Mouse (Mus musculus): Measurements from ENCODE around the gene Myo1b.

The Myo1b gene

DNA sequence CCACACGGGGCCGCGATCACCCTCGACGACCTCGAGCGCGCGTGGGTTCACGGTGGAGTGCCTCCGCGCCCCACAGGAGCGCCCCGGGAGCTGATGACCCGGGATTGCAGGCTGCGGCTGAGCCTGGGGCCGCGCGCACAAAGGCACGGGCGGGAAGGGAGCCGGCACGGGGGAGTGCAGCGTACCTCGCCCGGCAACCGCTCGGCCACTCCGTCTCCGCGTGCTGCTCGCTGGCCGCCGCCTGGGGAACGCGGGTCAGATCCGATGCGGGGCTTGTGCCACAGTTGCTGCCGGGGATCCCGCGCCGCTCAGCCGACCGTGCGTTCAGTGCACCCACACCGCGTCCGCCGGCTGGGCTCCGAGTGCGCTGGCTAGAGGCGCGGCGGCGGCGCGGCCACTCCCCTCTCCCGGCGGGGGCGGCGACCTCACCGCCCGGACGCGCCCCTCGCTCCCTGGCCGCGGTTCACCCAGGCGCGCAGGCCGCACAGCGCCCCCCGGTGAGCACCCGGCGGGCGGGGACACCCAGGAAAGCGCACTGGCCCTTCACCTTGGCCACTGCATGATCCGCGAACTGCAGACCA lies at the start of gene Myo1b:
Gene Myo1b (minus strand): TSS at position 496 of the 581 bp plus-strand sequence.
- peak in 1 of 2 experiments; percentile 4 for DNase-seq

DNA sequence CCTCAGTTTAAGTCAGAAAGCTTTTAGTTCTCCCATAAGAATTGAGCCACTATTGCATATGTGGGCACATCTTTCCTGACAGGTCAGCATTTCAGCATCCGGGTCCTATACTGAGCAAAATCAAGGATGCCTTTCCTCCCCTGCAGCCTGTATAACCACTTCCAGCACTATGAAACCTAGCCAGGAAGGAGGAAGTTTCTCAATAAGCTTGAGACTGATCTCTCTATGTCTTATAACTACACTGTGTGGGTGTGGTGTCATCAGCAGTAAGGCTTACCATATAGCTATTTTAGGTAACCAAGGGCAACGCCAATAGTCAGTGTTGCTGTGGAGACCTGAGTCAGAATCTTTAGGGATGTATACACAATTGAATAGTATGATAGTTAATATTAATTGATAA lies 48.8 kb upstream of the Myo1b start:
- DNase-seq: no peak

DNA sequence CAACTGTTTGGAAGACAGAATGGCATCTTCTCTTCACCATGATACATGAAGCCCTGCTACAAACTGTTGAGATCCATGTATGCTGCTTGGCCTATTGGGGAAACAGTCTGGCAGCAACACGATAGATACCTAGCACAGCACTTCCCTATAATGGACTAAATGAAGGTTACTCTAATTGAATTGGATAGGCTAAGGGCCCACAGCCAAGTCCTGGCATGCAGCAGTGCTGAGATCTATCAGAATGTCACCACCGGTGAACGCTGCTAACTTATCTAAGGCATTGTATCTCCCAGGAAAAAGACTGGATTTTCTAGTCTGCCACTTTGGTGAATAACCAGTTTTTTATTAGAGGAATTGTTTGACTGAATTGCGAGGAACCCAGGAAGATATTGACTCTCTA lies 31.2 kb upstream of the Myo1b start:
- no peak for DNase-seq

DNA sequence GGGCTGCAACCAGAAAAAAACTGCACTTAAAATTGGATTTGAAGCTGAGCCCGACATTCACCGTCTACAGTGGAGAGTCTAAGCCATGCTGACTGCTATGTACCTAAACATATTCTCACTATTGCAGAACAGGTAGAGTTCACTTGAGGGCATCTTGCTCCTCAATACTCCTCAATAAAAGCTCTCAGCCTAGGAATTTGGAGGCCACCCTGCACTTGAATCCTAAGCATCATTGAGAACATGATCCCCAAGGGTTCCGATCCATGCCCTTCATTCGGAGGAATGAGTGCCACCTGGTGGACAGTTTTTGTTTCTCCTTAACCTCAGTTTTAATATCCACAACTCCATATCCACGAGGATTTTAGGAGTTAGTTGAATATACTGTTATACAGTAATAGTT lies 28.9 kb upstream of the Myo1b start:
- DNase-seq: no peak

DNA sequence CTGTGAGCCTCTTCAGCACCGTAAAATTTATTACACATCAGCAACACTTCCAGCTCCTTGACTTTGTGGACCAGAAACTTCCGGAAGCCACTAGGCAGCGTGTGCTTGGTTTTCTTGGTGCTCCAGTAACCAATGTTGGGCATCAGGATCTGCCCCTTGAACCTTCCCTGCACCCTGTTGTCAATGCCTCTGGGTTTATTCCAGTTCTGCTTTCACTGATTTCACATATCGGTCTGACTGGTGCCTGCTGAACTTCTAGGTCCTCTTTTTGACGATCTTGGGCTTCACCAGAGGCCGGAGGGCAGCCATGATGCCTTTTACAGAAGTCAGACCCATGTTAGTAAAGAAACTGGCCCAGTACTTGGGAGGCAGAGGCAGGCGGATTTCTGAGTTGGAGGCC lies 22.5 kb upstream of the Myo1b start:
- DNase-seq: no peak

DNA sequence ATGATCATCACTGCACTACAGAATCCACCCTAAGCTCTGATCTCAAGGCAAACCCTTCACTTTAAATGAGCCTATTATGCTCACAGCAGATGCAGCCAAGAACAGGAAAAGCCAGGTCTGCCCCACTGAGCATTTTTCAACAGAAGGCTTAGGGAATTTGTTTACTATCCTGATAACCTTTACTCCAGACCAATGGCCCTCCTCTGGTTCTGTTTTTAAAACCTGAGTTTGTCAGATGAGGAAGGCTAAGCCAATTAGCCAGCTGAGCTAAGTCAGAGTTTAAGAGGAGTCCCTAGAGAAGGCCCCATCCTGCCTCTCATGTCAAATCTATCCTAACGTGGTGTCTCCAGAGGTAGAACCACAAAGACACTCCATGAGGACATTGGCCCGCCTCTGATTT lies 19.1 kb upstream of the Myo1b start:
- DNase-seq: no peak

DNA sequence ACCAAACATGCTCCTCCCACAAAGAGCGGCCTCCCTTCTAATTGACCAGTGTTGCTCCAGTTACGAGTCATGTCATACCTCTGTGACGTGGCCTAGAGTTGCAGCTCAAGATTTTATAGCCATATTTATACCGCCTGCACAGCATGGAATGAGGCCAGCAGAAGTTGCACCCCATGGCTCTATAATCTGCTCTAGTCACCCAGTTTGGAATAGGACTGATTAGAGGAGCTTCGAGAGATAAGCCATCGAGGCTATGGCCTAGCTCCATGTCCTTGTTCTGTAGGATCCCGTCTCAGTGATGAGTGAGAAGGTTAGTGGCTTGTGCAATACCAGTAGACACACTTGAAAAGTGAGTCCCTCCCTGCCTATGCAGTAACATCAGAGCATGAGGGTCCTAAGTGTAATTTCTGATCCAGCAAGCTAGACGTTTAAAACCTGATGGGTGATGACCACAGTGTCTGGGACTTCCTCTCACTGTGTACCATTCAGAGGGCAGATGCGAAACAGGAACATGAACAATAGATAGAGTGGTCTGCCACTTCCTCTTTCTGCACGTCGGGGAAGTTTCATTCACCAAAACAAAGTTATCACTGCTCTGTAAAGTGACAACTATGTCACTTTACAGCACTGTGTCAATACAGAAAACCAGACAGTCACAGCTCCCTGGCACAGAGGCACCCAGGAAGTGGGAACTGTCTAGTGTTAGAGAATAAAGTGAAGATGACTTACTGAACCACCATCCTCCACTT lies 18.5 kb upstream of the Myo1b start:
- DNase-seq: peak in 1 of 2 experiments; percentile 20

DNA sequence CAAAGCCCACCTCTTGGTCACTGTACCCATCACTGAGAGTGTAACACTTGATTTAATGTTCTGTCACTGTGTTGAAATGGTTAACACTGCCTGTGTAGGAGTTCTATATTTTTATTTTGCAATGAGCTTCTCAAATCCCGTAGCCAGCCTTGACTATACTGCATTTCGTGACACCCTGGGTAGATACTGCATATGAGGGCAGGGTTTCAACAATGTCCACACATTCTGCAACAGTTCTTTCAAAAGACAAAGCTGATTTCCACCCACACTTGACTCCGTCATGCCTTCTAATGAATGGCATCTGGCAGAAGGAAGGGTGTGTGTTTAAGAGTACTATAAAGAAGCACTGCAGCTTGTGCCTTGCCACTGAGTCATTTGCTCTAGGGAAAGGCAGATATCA lies 17.0 kb upstream of the Myo1b start:
- no peak for DNase-seq

DNA sequence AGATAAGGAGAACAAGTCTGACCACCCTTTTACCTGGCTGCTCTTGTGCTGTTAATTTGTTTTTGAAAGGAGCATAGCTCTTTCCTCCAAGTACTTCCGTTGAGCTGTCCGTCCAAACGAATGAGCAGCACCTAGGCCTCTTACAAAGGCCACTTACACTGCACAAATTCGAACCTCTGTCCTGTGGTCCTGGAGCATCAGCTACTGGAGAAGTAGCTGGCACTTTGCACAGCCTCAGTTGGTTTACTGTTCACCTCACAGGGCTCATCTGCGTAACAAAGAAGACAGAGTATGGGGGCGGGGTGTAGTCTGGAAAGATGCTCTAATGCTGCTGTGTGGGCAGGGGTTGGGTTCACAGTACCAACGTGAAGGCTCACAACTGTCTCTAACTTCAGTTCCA lies 15.7 kb upstream of the Myo1b start:
- no peak for DNase-seq

DNA sequence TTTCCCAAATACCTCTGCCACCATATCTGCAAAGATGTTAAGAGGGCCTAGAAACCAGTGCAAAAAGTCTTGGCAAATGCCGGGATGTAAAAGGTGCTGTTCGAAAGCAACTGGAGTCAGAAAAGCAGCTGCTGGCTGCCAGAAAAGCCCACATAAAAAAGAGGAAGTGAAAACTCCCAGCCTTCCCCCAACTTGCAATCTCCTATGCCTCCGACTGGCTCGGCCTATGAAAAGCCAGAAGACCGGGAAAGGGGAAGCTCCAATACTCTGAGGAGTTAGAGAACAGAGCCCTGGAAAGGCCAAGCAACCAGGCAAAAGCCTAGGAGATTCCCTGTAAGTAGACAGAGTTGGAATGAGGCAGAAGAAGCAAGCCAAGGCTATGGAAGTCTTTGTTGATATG lies 14.7 kb upstream of the Myo1b start:
- no peak for DNase-seq

DNA sequence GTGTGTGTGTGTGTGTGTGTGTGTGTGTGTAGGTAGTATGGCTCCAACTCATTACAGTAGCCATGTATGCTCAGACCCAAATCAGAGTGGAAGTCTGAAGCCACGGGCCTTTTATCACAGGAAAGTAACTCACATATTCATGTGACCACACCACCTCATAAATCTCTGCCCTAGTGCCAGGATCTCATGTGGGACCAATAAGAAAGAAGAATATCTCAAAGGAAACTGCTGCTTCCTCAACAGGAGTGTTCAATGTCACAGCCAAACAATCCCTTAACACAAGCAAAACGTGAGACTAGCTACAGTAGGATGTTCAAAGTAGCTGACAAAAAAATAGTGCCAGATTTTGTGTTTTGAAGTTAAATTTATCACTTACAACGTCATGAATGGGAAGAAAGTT lies 13.7 kb upstream of the Myo1b start:
- DNase-seq: no peak

DNA sequence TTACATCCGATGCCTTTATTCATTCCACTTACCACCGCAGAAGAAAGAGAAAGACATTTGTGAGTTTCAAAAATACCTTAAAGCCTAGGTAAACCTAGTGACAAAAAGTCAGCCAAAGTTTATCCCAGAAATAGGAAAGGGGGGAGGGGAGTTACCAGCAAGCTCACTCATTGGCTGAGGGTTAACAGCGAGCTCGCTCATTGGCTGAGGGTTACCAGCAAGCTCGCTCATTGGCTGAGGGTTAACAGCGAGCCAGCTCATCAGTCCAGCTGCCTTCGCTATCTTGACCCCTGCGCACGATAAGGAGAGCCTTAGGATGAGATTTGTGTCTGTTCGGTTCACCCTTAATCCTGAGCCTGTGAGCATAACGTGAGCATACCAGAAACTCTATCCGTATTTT lies 6.9 kb upstream of the Myo1b start:
- DNase-seq: no peak

DNA sequence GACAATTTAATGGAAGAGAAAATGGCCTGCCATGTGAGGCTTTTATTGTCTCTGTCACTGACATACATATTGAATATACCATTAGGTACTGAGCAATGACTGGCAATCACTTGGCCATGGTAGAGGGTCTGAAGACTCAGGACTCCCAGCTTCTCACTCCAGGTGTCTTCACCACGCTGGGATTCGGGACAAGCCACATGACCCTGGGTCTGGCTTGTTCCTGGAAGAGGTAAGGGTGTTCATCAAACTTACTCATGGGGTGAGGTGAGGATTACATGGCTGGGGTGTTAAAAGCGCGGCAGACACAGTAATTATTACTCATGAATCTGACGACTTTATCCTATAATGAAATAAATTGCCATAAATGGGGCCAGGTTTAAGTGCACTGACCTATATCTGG lies 405 bp upstream of the Myo1b start:
- no peak for DNase-seq

DNA sequence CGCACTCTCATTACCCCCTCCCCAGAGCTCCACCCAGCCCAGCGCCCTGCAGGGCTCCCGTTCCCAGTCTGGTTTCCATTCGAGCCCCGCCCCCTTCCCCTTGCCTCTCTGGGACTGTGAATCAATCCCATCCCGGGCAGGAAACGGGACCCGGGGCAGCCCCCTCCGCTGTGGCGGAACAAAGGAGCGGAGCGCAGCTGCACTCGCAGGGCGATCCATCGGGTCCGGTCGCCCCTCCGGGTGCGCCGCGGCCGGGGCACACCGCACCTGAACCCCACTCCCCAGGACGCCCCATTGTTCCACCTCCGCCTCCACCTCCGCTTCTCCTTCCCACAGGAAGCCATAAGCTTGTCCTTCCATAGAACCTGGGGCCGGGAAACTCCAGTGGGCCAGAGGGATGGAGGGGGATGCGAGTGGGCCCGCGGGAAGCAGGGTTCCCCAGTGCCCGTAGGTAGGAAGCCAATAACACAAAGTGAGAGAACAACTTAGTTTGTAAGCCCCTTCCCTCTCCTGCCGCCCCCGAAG lies 758 bp downstream of the Myo1b start:
- peak in 1 of 2 experiments; percentile 9 for DNase-seq

DNA sequence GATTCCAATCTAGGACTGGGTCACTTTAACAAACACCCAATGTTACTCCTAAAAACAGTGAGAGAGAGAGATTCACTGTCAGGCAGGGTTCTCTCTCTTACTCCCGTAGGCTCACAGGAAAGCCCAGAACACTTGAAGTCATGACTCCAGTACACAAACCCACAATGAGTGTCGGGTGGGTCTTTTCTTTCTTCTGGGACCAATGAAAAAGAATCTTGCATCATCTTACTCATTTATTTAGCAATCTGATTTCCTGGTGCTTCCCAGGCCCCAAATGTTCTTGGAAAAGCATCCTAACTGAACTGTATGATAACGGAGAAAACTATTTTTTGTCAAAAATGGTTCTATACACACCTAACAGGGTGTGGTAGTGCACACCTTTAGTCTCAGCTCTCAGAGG lies 1.8 kb downstream of the Myo1b start:
- DNase-seq: no peak

DNA sequence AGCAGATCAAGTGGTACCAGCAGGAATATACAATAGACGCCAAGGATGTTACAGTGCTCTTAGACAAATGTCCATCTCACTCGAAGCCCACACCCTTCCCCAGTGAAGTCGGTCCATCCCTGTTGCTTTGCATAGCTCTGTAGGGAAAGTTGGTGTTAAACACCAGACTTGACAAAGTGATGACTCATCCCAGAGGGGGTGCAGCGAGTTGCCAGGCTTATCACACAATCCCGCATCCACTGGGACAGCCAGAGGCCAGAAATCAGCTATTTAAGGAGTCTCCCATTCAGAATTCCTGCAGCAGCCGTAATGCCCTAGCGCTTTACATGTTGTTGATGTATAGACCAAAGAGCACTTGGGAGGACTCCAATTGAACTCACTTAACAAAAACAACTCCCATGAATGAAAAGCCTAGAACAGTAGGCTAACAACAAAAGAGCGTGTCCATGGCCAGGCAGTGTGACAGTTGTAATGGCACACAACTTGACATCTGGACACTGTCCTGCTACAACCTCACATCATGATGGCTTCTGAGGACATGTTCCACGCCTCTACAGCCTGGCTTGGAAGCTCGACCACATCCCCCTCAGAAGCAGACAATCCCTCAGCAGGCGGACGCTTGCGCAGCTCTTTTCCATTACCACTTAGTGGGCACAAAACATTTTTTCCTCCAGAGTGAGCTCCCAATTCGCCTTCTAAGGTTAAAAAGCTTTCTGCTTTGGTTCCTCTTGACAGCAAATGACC lies 2.6 kb downstream of the Myo1b start:
- no peak for DNase-seq

DNA sequence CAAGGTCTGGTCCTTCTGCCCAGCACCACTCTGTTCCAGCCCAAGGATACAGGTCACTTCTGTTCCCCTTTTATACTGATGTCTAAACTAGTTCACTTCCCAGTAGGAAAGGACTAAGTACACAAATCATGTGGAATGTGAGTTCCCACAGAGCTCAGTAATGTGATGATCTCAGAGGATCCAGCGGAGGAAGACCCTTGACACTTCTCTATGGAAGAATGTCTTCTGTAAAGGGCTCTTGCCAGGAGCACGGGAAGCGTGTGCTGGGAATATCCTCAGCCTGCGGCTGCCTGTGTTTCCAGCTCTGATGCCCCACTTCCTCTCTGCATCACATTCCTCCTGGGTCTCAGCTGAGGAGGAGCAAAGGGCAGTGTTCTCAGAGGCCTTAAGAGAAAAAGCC lies 4.5 kb downstream of the Myo1b start:
- no peak for DNase-seq

DNA sequence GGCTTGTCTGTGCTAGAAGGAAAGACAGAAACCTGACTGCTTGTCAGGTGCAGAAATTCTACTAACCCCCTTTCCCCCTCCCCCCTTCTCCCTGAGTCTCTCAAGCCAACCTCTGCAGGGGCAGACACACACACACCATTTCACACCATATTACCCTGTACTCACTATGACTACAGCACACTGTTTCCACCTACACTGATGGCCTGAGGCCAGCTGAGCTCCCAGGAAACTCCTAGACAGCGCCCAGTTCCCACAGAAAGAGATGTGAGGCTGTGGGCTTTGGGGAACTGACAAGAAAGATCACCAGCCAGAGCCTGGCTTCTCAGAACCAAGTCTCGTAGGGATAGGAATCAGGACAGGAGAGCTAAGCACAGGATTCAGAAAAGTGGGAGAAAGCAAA lies 6.7 kb downstream of the Myo1b start:
- no peak for DNase-seq

DNA sequence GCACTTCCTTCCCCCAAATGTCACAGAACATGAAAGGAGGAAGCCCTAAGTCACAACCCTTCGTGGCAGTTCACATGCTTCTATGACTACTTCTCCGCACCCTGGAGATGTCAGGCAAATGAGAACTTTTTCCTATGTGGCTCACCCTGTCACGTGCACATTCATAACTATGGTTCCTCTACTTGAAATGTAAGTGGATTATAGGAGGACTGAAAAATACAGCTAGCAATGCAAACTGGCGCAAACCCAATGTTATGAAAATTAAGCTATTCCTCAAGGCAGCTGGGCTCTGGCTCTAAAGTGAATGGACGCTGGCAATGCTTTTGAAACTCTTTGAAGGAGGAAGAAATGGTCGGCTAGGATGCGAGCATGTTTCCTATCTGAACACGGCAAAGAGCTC lies 8.1 kb downstream of the Myo1b start:
- DNase-seq: no peak

DNA sequence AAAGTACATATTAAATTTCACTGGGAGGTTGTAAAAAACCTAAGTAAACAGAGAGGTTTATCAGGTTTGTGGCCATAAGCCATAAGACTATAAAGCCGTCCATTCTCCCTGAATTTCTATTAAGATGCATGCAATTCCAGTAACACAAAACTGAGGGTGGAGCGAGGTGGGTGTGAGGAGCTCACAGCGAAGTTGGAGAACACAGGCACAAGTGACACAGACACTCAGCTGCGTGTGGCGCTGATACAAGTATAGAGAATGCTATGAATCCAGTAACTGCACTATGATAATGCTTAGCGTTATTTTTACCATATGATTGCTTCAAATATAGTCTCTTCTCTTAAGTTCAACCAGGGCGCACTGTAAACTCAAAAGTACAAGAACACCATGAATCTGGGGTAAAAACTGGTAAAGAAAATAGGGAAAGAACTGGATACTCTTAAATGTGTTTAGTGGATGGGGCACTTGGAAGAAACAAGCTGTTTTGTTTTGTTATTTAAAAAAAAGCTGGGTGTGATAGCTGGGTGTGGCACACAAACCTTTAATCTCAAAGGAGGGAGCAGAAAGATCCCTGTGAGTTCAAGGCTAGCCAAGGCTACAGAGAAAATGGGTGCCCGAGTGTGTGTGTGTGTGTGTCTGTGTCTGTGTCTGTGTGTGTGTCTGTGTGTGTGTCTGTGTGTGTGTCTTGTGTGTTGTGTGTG lies 9.5 kb downstream of the Myo1b start:
- no peak for DNase-seq

DNA sequence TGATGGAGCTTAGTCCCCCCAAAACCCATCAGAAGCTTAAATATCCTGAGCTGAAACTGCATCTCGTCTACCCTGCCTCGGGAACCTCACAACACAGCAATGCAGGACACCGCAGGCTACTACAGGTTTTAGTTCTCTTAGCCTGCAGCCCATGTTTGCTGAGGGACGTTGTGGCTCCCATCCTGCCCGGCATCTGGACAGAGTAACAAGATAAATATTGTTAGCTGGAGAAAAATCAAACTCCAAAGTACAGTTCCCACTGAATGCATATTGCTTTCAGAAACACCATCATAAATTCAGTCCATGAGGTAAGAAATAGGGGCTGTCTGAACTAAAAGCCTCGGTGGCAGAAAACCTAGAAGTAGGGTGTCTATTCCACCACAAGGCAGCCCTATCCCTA lies 10.8 kb downstream of the Myo1b start:
- DNase-seq: no peak

DNA sequence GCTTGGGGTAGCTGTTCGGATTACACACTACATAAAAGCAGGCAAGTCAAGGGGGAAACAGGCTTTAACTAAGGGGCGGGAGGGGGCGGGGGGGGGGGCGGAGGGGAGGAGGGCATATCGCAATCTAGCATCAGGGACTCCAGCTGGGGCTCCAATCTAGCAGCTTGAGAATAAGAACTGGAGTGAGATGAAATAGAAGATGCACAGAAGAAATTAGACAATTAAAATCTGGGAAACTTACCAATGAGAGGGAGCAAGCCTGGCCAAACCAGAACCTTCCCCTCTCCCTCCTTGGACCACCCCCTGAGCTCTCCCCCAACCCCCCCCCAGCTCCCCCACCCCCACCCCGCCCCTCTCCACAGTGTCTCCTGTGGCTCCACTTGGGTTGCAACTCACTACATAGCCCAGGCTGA lies 18.7 kb downstream of the Myo1b start:
- no peak for DNase-seq

DNA sequence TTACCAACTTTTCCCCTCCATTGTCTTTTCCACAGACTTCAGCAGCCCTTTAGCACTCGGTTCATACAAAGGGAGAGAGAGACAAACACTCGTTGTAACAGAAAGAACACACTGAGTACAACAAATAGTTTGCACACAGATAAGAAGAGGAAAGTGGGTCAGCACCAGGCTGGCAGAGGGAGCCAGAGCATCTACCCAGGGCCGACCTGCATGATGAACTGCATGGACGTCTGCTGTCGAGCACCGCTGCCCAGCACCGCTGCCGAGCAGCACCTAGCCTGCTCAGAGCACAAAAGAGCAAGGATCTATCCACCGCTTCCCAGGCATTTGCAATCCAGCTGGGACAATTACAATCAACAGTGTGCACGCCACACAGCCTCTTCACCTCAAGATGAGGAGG lies 19.9 kb downstream of the Myo1b start:
- no peak for DNase-seq
